Mouse (Mus musculus) lung, postnatal 0 days (tissue): ENCODE results near the gene Snapin. TPM values are rescaled to one million over a fixed set of nuclear protein-coding genes. Genes with fewer than 3 reads are reported as not detected.

ENCODE experiments used
- ATAC-seq: fragments of 200-750 bp; cut with Nextera tagmentation; 2 replicates; pipeline ENCODE4 v1.8.0; 2017; ENCODE audit warnings: moderate library complexity
- DNase-seq: peaks from one replicate; pipeline ENCODE4 v3.0.0-alpha.2; 2016; ENCODE audit warnings: low spot score
- H3K27ac ChIP-seq: fragments of 300-500 bp; sonication (generic); 2 replicates; pipeline ENCODE4 v1.5.1; 2014; ENCODE audit warnings: antibody characterized with exemption, mild to moderate bottlenecking, low read length, mixed read lengths
- H3K27me3 ChIP-seq: fragments of 300-500 bp; sonication (generic); replicated peaks from 2 replicates; pipeline ENCODE4 v1.6.1; 2014; ENCODE audit warnings: low read length, mixed read lengths; ENCODE audit not compliant: insufficient read depth
- H3K36me3 ChIP-seq: fragments of 300-500 bp; sonication (generic); 2 replicates; pipeline ENCODE4 v1.6.1; 2014; ENCODE audit warnings: low read length, mixed read lengths; ENCODE audit not compliant: insufficient read depth
- H3K4me1 ChIP-seq: fragments of 300-500 bp; sonication (generic); 2 replicates; pipeline ENCODE4 v1.6.1; 2014; ENCODE audit warnings: antibody characterized with exemption, low read depth, low read length, mixed read lengths; ENCODE audit not compliant: insufficient read depth
- H3K4me2 ChIP-seq: fragments of 300-500 bp; sonication (generic); replicated peaks from 2 replicates; pipeline ENCODE4 v1.6.1; 2014; ENCODE audit warnings: low read depth, mild to moderate bottlenecking, low read length, moderate library complexity, mixed read lengths
- H3K4me3 ChIP-seq: fragments of 300-500 bp; sonication (generic); 2 replicates; pipeline ENCODE4 v1.5.1; 2014; ENCODE audit warnings: low read depth, low read length
- H3K9ac ChIP-seq: fragments of 300-500 bp; sonication (generic); replicated peaks from 2 replicates; pipeline ENCODE4 v1.6.1; 2014; ENCODE audit warnings: low read depth, mild to moderate bottlenecking
- H3K9me3 ChIP-seq: fragments of 300-500 bp; sonication (generic); 2 replicates; pipeline ENCODE4 v1.6.1; 2016; ENCODE audit warnings: low read length, mixed read lengths
- CTCF ChIP-seq: IDR thresholded peaks from 2 replicates; pipeline ENCODE4 v1.5.1; 2016; ENCODE audit warnings: antibody characterized with exemption, mild to moderate bottlenecking
- EP300 ChIP-seq: IDR thresholded peaks from 2 replicates; pipeline ENCODE4 v1.6.1; 2016; ENCODE audit warnings: antibody characterized with exemption, mild to moderate bottlenecking, control low read depth
- WGBS: fragments of 180-500 bp; shearing (Covaris S2); extraction: QIAGEN DNeasy Blood & Tissue Kit; methylation state at CpG from one replicate; pipeline ENCODE4 v1.1.7; 2014; 5-methylcytosine and 5-hydroxymethylcytosine counted together
- polyA plus RNA-seq: library from polyadenylated mRNA; unstranded; fragments of >200 nt; fragmentation: Nextera tagmentation; extraction: Ambion mirVana; gene quantifications from 2 replicates; pipeline ENCODE4 v1.2.1, GENCODE M21; 2015

Snapin gene
- polyA plus RNA-seq, 1 experiment from 2014 or later: 101 TPM

- peak within 1 kb of the TSS; percentile 89 for H3K27ac ChIP-seq
- ATAC-seq (peak; percentile 69), DNase-seq (peak; percentile 82)
- H3K27me3 ChIP-seq: no peaks in the 10 kb centered on the region
- H3K4me1 ChIP-seq: no peaks in the 10 kb centered on the region; the same call in 1 of the 2 replicates
- no peaks in the 10 kb centered on the region for H3K9me3 ChIP-seq
- WGBS: 1% methylated on average over 11 of the region's 49 CpGs
- TF ChIP-seq EP300 (no peak), CTCF (no peak)
- H3K36me3 ChIP-seq: no peaks in the 10 kb centered on the region
- peak within 1 kb of the TSS; percentile 91 for H3K4me2 ChIP-seq
- H3K9ac ChIP-seq: peak within 1 kb of the TSS; percentile 74
- peak within 1 kb of the TSS; percentile 71 for H3K4me3 ChIP-seq
These were observed 25.0 kb downstream of the Snapin start, which contains the start of gene Npr1 for GRCm38 (mm10) chr3:90465686-90466310. Gene Npr1 (minus strand): TSS chr3:90465866.

- TF ChIP-seq EP300 (no peak), CTCF (no peak)
- Histone ChIP-seq H3K4me1 (no peaks in the 10 kb centered on the region; the same call in 1 of the 2 replicates), H3K27ac (peak overlapping the region; percentile 89), H3K36me3 (no peaks in the 10 kb centered on the region), H3K4me3 (peak overlapping the region; percentile 71), H3K9ac (peak overlapping the region; percentile 74), H3K4me2 (peak overlapping the region; percentile 91), H3K9me3 (no peaks in the 10 kb centered on the region), H3K27me3 (no peaks in the 10 kb centered on the region)
- peak; percentile 31 for DNase-seq
- ATAC-seq: peak; percentile 34
- under 1% methylated on average over 73 of the region's 75 CpGs for WGBS
These were observed 25.6 kb downstream of the Snapin start for GRCm38 (mm10) chr3:90465081-90465685.

GRCm38 (mm10) chr3:90464552-90465080 is 26.2 kb downstream of the Snapin start:
- Histone ChIP-seq H3K36me3 (no peaks in the 10 kb centered on the region), H3K4me3 (peak overlapping the region; percentile 71), H3K27ac (peak overlapping the region; percentile 89), H3K9me3 (no peaks in the 10 kb centered on the region), H3K9ac (peak overlapping the region; percentile 74), H3K4me1 (no peaks in the 10 kb centered on the region; the same call in 1 of the 2 replicates), H3K4me2 (peak overlapping the region; percentile 91), H3K27me3 (no peaks in the 10 kb centered on the region)
- 6% methylated on average over 31 of the region's 37 CpGs for WGBS
- TF ChIP-seq EP300 (no peak), CTCF (no peak; the same call in 1 of the 2 replicates)
- DNase-seq (peak; percentile 94), ATAC-seq (peak; percentile 75)

- no peak overlapping the region for H3K9ac ChIP-seq
- no peaks in the 10 kb centered on the region; the same call in 1 of the 2 replicates for H3K4me1 ChIP-seq
- DNase-seq (no peak), ATAC-seq (no peak)
- WGBS: 43% methylated on average over 7 of the region's 7 CpGs
- H3K9me3 ChIP-seq: no peaks in the 10 kb centered on the region
- no peaks in the 10 kb centered on the region for H3K27me3 ChIP-seq
- H3K27ac ChIP-seq: no peak overlapping the region
- 0 out of 2 replicates have a peak overlapping the region, but pooled peaks have one; percentile 71 for H3K4me3 ChIP-seq
- peak overlapping the region; percentile 91 for H3K4me2 ChIP-seq
- TF ChIP-seq CTCF (peak; percentile 12; the same call in 1 of the 2 replicates), EP300 (no peak)
- H3K36me3 ChIP-seq: no peaks in the 10 kb centered on the region
These were observed 28.3 kb downstream of the Snapin start for GRCm38 (mm10) chr3:90462579-90462978.

- Histone ChIP-seq H3K27ac (no peak overlapping the region), H3K4me1 (no peaks in the 10 kb centered on the region; the same call in 1 of the 2 replicates), H3K4me3 (no peak overlapping the region), H3K9me3 (no peaks in the 10 kb centered on the region), H3K27me3 (no peaks in the 10 kb centered on the region), H3K4me2 (no peak overlapping the region), H3K36me3 (no peaks in the 10 kb centered on the region), H3K9ac (no peak overlapping the region)
- ATAC-seq: no peak
- TF ChIP-seq EP300 (no peak), CTCF (no peak)
- no peak for DNase-seq
- 83% methylated on average over 3 of the region's 3 CpGs for WGBS
These were observed 28.9 kb downstream of the Snapin start for GRCm38 (mm10) chr3:90461935-90462334.

GRCm38 (mm10) chr3:90460315-90460714 is 30.5 kb downstream of the Snapin start:
- Histone ChIP-seq H3K4me3 (no peak overlapping the region), H3K9ac (no peak overlapping the region), H3K27me3 (no peaks in the 10 kb centered on the region), H3K9me3 (no peaks in the 10 kb centered on the region), H3K4me1 (no peaks in the 10 kb centered on the region; the same call in 1 of the 2 replicates), H3K4me2 (no peak overlapping the region), H3K27ac (no peak overlapping the region), H3K36me3 (0 out of 2 replicates have a peak, but pooled peaks cover 6% of the 10 kb centered on the region)
- DNase-seq: no peak
- WGBS: 56% methylated on average over 5 of the region's 5 CpGs
- ATAC-seq: no peak
- TF ChIP-seq EP300 (no peak), CTCF (no peak)
